Mouse (Mus musculus): ENCODE measurements around the gene 2810408A11Rik. TPM values are rescaled to one million over a fixed set of nuclear protein-coding genes. Genes with fewer than 3 reads are reported as not detected.
"Not testable (repeated sequence)": the region's sequence is repeated elsewhere in the genome, so short reads cannot be mapped to it uniquely, and the experiment has no call there.

2810408A11Rik gene
- polyA plus RNA-seq, 1 experiment from 2014 or later = 14.8 TPM

DNA sequence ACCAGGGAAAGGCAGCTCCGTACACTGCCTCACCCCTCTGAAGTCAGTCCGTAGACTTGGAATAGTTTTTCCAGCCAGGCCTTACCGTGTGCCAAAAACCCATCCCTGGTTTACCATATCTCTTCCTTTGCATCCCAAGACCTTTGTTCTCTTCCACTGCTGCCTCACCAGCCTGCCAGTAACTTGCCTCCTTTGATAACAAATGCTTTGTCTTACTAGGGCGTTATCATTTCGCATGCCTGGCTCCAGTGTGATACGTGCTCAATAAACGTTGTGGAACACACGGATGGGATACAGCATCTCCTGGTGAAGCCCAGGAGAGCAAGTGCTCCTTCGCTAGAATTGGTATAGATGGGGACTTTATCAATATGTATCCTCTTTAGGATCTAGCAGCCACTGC, 33.5 kb downstream of the 2810408A11Rik start:
- no peaks in the 10 kb centered on the region for H3K36me3 ChIP-seq (replicated peaks)
- no peak for DNase-seq (ENCODE audit: low spot score)
- 0 out of 2 replicates have a peak, but pooled peaks cover 3% of the 10 kb centered on the region for H3K4me1 ChIP-seq
- no peaks in the 10 kb centered on the region for H3K9me3 ChIP-seq
- H3K27ac ChIP-seq (replicated peaks) = no peak overlapping the region
- 72% methylated on average over 9 of the region's 9 CpGs for WGBS
- no peak overlapping the region for H3K4me3 ChIP-seq
- H3K27me3 ChIP-seq (replicated peaks; ENCODE audit: low read depth, poor library complexity, severe bottlenecking) = 0 out of 2 replicates have a peak, but pooled peaks cover 2% of the 10 kb centered on the region

DNA sequence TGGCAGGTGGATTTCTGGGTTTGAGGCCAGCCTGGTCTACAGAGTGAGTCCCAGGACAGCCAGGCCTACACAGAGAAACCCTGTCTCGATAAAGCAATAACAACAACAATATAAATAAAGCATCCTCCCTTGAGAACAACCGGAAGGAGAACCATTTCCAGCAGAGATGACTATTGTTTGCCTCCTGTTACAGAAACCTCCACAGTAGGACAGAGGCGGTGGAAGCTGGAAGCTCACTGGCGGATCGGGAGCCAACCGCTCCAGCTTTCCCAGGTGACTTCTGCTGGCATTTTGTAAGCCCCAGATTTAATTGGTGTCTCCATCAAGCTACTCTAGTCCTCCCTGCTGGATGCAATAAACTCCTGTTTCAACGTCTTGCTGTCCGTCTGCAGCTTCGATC, 35.2 kb downstream of the 2810408A11Rik start:
- 82% methylated on average over 9 of the region's 9 CpGs for WGBS
- DNase-seq (ENCODE audit: low spot score) = no peak
- H3K27me3 ChIP-seq (replicated peaks; ENCODE audit: low read depth, poor library complexity, severe bottlenecking) = no peaks in the 10 kb centered on the region
- no peak overlapping the region for H3K4me3 ChIP-seq
- no peak overlapping the region for H3K27ac ChIP-seq (replicated peaks)
- 0 out of 2 replicates have a peak, but pooled peaks cover 3% of the 10 kb centered on the region for H3K4me1 ChIP-seq
- no peaks in the 10 kb centered on the region for H3K36me3 ChIP-seq (replicated peaks)
- no peaks in the 10 kb centered on the region for H3K9me3 ChIP-seq

DNA sequence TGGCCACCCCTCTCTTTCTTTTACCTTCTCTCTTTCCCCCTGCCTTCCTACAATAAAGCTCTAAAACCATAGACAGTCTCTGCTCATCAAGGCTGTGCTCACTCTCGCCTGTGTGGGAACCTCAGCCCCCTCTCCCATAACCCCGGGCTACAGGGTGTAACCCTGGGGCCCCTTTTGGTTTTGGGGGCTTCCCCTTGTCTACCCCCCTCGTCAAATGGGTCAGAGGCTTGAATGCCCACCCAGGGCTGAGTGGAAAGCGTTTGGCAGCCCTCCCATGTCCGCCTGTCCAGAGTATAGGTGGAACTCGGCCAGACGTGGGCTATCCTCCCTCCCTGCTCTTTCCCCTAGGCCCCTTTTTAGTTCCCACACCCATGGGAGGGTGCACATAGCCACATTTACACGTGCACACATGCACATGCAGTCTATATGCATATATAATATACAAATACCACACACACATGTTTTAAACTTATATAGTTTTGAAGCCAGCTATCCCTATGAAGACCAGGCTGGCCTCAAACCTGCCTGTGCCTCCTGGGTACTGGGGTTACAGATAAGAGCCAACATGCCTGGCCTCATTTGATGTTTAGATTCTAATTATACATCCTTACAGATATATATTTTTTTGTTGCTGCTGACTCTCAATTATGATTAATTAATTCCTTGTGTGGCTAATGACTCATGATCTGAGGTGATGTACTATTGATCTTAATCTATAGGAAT, 36.5 kb downstream of the 2810408A11Rik start:
- no peaks in the 10 kb centered on the region for H3K36me3 ChIP-seq (replicated peaks)
- WGBS = 62% methylated on average over 8 of the region's 8 CpGs
- H3K27me3 ChIP-seq (replicated peaks; ENCODE audit: low read depth, poor library complexity, severe bottlenecking) = peaks cover 6% of the 10 kb centered on the region
- DNase-seq (ENCODE audit: low spot score) = no peak
- no peak overlapping the region for H3K4me3 ChIP-seq
- 0 out of 2 replicates have a peak, but pooled peaks cover 3% of the 10 kb centered on the region for H3K4me1 ChIP-seq
- H3K27ac ChIP-seq (replicated peaks) = no peak overlapping the region
- no peaks in the 10 kb centered on the region for H3K9me3 ChIP-seq

DNA sequence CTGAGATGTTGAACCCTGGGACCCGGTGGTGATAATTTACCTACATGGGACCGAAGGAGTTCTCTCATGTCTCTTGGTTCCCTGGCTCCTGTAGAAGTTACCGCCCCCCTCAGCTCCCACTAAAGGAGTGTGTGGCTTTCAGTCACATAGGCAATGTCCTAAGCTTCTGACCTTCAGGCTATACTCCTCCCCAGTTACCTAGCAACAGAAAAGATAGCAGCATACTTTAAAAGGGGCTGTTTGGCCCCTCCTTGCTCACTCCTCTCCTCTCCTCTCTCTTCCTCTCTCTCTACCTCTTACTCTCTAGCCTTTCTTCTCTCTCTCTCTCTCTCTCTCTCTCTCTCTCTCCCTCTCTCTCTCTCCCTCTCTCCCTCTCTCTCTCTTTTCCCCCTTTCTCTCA, 37.1 kb downstream of the 2810408A11Rik start:
- peaks cover 12% of the 10 kb centered on the region for H3K27me3 ChIP-seq (replicated peaks; ENCODE audit: low read depth, poor library complexity, severe bottlenecking)
- not testable (repeated sequence) for DNase-seq (ENCODE audit: low spot score); H3K4me1 ChIP-seq; H3K27ac ChIP-seq (replicated peaks); H3K9me3 ChIP-seq; H3K36me3 ChIP-seq (replicated peaks); H3K4me3 ChIP-seq
- WGBS = 86% methylated on average over 3 of the region's 3 CpGs

DNA sequence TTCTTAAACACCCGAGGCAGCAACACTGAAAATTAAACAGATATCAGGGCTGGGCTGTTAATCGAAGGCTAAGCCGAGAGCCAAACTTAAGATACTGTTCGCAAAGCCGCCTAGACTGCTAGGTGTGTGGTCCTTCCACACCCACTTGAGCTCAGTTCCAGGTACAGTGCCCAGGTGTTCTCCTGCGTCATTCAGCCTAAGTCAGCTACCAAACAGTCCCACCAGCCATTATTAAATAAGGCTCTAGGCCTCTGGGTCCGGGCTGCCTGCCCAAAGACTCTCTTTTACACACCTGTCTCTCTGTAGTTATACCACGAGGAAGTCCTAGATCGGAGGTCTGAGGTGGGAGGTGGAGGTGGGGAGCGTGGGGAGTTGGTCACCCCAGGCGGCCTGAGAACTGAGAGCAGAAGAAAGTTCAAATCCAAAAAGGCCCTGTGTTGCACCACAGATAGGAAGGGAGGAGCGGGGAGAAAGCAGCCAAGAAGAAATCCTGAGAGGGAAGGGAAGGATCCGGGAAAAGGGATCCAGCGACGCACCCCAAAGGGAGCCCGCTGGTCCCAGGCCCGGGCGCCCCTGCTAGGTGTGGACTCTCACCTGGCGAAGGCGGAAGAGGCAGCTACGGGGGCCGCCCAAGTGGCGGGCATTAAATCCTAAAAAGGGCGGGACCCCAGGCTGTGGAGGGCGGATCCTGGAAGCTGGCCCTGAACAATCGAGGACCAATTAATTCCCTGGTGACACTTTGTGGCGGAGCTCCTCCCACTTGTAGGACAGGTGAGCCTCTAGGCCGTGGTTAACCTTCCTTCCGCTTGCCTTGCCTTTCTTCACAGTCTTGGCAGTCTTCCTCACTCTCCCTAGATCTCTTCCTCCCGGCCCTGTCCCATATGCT, 42.4 kb downstream of the 2810408A11Rik start, which contains the start of gene Tnk1:
Gene Tnk1, minus strand, starts transcription at position 618 of the 886 bp plus-strand sequence.
- 18% methylated on average over 30 of the region's 30 CpGs for WGBS
- Histone ChIP-seq H3K4me3 (peak within 1 kb of the TSS; percentile 41), H3K4me1 (peaks cover 17% of the 10 kb centered on the region), H3K36me3 (replicated peaks) (no peaks in the 10 kb centered on the region), H3K9me3 (no peaks in the 10 kb centered on the region), H3K27ac (replicated peaks) (peak within 1 kb of the TSS; percentile 20; the same call in 1 of the 2 replicates), H3K27me3 (replicated peaks; ENCODE audit: low read depth, poor library complexity, severe bottlenecking) (peaks cover 41% of the 10 kb centered on the region)
- peak; percentile 34 for DNase-seq (ENCODE audit: low spot score)

DNA sequence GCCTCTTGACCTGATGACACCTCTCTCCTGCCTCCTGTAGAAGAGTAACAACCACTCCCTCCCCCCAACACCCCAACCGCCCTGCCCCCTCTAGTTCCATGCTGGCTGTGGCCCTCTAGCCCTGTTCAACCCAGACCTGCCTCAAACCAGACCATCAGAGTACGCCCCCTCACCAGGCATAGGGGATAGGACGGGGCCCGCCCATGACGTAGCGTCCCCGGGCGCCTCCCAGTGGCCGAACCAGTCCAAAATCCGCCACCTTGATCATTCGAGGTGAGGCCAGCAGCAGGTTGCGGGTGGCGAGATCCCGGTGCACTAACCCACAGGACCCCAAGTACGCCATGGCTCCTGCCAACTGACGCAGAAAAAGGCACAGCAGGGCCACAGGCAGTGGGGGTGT, 45.4 kb downstream of the 2810408A11Rik start:
- Histone ChIP-seq H3K36me3 (replicated peaks) (peaks cover 29% of the 10 kb centered on the region), H3K4me1 (peaks cover 27% of the 10 kb centered on the region), H3K9me3 (no peaks in the 10 kb centered on the region), H3K27me3 (replicated peaks; ENCODE audit: low read depth, poor library complexity, severe bottlenecking) (peaks cover 41% of the 10 kb centered on the region), H3K27ac (replicated peaks) (0 out of 2 replicates have a peak overlapping the region, but pooled peaks have one; percentile 11), H3K4me3 (peak overlapping the region; percentile 13)
- DNase-seq (ENCODE audit: low spot score) = peak; percentile 77
- WGBS = 23% methylated on average over 16 of the region's 16 CpGs

DNA sequence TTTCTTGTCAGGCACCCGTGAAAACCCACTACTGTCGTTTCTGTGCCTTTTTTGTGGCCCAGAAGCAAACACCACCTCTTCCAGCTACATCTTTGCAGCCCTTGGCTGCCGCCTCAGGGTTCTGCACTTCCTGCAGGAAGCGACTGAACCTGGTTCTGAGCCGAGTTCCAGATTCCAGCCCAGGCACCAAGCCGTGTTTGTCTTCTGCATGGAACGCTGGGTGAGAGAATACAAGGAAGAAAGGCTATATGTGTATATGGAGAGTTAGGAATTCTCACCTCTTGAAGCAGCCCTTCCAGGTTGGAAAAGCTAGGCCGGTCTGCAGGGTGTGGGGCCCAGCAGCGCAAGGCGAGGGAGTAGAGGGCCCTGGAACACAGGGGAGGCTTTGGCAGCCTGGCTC, 46.1 kb downstream of the 2810408A11Rik start:
- Histone ChIP-seq H3K36me3 (replicated peaks) (peaks cover 35% of the 10 kb centered on the region), H3K4me3 (no peak overlapping the region), H3K27ac (replicated peaks) (peak overlapping the region; percentile 52; the same call in 1 of the 2 replicates), H3K4me1 (peaks cover 27% of the 10 kb centered on the region), H3K9me3 (no peaks in the 10 kb centered on the region), H3K27me3 (replicated peaks; ENCODE audit: low read depth, poor library complexity, severe bottlenecking) (peaks cover 39% of the 10 kb centered on the region)
- DNase-seq (ENCODE audit: low spot score) = no peak
- WGBS = 86% methylated on average over 10 of the region's 10 CpGs

DNA sequence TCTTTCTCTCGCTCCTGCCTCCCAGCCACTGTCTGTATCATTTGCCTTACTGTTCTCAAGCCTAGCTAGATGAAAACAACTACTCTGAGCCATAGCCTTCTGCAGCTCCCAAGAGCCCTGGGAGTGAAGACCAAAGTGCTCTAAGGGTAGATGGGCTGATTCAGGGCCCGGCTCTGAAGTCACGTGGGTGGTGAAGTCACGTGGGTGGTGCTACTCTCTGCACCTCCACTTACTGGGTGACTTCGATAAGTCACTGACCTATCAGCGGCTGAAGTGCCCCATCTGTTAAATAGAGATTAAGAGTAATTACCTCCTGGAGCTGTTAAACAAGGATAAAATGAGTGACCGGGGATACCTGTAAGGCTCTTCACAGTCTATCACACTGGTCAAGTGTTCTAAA, 46.8 kb downstream of the 2810408A11Rik start:
- WGBS = 77% methylated on average over 7 of the region's 7 CpGs
- DNase-seq (ENCODE audit: low spot score) = no peak
- peaks cover 27% of the 10 kb centered on the region for H3K4me1 ChIP-seq
- H3K27ac ChIP-seq (replicated peaks) = 0 out of 2 replicates have a peak overlapping the region, but pooled peaks have one; percentile 41
- H3K9me3 ChIP-seq = no peaks in the 10 kb centered on the region
- H3K36me3 ChIP-seq (replicated peaks) = peaks cover 42% of the 10 kb centered on the region
- H3K27me3 ChIP-seq (replicated peaks; ENCODE audit: low read depth, poor library complexity, severe bottlenecking) = peaks cover 32% of the 10 kb centered on the region
- 0 out of 2 replicates have a peak overlapping the region, but pooled peaks have one; percentile 14 for H3K4me3 ChIP-seq

DNA sequence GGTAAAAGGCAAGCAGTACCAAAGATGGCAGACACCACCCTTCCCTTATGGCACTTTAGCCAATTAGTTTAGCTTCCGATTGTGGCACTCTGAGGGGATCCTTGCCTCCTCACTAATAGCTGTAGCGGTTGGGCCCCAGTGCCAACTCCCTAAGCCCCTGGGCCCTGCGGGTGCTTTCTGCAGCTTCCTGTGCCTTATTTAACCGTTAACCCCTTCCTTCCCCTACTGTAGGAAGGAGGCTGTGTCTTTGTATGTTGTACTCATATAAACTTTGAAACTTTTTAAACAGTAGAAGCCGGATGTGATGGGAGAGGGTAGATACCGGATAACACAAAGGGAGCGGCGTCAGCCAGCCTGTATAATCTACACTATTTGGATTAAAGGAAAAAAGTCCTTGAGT, 50.0 kb downstream of the 2810408A11Rik start:
- WGBS = 79% methylated on average over 8 of the region's 8 CpGs
- 0 out of 2 replicates have a peak, but pooled peaks cover under 1% of the 10 kb centered on the region for H3K27me3 ChIP-seq (replicated peaks; ENCODE audit: low read depth, poor library complexity, severe bottlenecking)
- no peaks in the 10 kb centered on the region for H3K9me3 ChIP-seq
- no peak overlapping the region for H3K4me3 ChIP-seq
- H3K4me1 ChIP-seq = peaks cover 47% of the 10 kb centered on the region
- H3K27ac ChIP-seq (replicated peaks) = no peak overlapping the region
- no peak for DNase-seq (ENCODE audit: low spot score)
- H3K36me3 ChIP-seq (replicated peaks) = peaks cover 57% of the 10 kb centered on the region

DNA sequence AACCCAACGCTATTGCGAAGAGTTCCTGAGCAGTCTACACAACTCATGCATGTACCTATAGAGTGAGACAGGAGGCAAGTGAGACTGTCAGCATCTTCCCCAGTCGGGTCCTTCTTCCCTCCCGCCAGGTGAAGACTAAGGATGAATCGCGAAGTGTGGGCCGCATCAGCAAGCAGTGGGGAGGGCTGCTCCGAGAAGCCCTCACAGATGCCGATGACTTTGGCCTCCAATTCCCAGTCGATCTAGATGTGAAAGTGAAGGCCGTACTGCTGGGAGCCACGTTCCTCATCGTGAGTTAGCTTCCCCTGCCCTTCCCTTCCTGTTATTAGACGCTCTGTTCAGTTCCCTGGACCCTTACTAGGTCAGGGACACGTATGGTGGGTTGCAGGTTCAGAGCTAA, 50.9 kb downstream of the 2810408A11Rik start:
- H3K36me3 ChIP-seq (replicated peaks) = peaks cover 57% of the 10 kb centered on the region
- no peak for DNase-seq (ENCODE audit: low spot score)
- no peaks in the 10 kb centered on the region for H3K27me3 ChIP-seq (replicated peaks; ENCODE audit: low read depth, poor library complexity, severe bottlenecking)
- peaks cover 46% of the 10 kb centered on the region for H3K4me1 ChIP-seq
- no peak overlapping the region for H3K4me3 ChIP-seq
- no peaks in the 10 kb centered on the region for H3K9me3 ChIP-seq
- H3K27ac ChIP-seq (replicated peaks) = no peak overlapping the region
- 93% methylated on average over 15 of the region's 15 CpGs for WGBS

DNA sequence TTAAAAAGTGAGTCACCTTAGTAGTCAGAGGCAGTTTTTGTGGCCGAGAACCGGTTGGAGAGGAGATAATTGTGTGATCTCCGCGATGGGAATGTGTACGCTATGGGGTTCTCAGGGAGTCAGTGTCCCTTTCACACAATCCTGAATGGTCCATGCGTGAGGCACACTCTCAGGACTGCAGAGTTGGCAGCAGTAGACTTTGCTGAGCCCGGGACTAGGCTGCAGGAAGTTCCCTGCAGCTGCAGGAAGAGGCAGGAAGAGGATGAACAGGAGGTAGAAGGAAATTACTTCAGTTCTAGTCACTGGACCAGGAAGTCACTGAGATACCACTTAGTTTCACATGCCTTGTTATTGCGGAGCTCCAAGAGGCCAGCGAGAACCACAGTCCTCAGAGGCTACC, 51.7 kb downstream of the 2810408A11Rik start:
- H3K9me3 ChIP-seq = no peaks in the 10 kb centered on the region
- peaks cover 46% of the 10 kb centered on the region for H3K4me1 ChIP-seq
- 93% methylated on average over 9 of the region's 9 CpGs for WGBS
- no peak for DNase-seq (ENCODE audit: low spot score)
- H3K27me3 ChIP-seq (replicated peaks; ENCODE audit: low read depth, poor library complexity, severe bottlenecking) = no peaks in the 10 kb centered on the region
- peak overlapping the region; percentile 21; the same call in 1 of the 2 replicates for H3K4me3 ChIP-seq
- H3K36me3 ChIP-seq (replicated peaks) = peaks cover 57% of the 10 kb centered on the region
- no peak overlapping the region for H3K27ac ChIP-seq (replicated peaks)

DNA sequence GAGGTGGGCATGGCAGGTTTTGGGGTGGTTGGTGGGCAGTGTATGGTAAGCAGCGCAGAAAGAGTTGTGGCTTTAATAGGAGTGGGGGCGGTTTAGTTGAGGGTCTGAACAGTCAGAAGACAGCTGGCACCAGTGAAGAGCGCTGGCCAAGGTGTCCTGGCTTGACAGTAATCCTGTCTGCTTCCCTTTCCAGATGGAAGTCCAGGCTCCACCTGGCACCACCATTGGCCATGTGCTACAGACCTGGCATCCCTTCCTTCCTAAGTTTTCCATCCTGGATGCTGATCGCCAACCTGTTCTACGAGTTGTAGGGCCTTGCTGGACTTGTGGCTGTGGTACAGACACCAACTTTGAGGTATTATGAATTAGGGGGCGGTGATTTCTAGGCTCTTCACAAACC, 52.8 kb downstream of the 2810408A11Rik start:
- WGBS = 92% methylated on average over 6 of the region's 6 CpGs

More for the DNA sequence above, 52.8 kb downstream of the 2810408A11Rik start:
- Histone ChIP-seq H3K4me3 (peak overlapping the region; percentile 79), H3K4me1 (peaks cover 39% of the 10 kb centered on the region), H3K27me3 (replicated peaks; ENCODE audit: low read depth, poor library complexity, severe bottlenecking) (no peaks in the 10 kb centered on the region), H3K36me3 (replicated peaks) (peaks cover 55% of the 10 kb centered on the region), H3K9me3 (no peaks in the 10 kb centered on the region), H3K27ac (replicated peaks) (peak overlapping the region; percentile 94; the same call in 1 of the 2 replicates)
- no peak for DNase-seq (ENCODE audit: low spot score)
